Mouse (Mus musculus) liver, embryonic 14.5 days (tissue): ENCODE data around the gene Sdc3. TPM values are rescaled to one million over a fixed set of nuclear protein-coding genes. Genes with fewer than 3 reads are reported as not detected.

Experiments
- ATAC-seq: fragments of 200-750 bp; cut with Nextera tagmentation; 2 replicates; pipeline ENCODE4 v1.8.0; 2017; ENCODE audit warnings: moderate number of reproducible peaks, mild to moderate bottlenecking, moderate library complexity; ENCODE audit not compliant: insufficient read depth
- DNase-seq, 3 experiments: peaks; one replicate each; pipeline ENCODE4 v3.0.0-alpha.2; 2012 to 2013; ENCODE audit warnings: low read depth in 3 of 3, low spot score in 3 of 3
- H3K27ac ChIP-seq: fragments of 300-500 bp; sonication (generic); 2 replicates; pipeline ENCODE4 v1.5.1; 2014; ENCODE audit warnings: moderate library complexity, mild to moderate bottlenecking, control low read depth, inconsistent platforms
- H3K27me3 ChIP-seq: fragments of 300-500 bp; sonication (generic); 2 replicates; pipeline ENCODE4 v1.6.1; 2014; ENCODE audit warnings: mild to moderate bottlenecking, low read length, moderate library complexity; ENCODE audit not compliant: control insufficient read depth, insufficient read depth
- H3K36me3 ChIP-seq: fragments of 300-500 bp; sonication (generic); replicated peaks from 2 replicates; pipeline ENCODE4 v1.6.1; 2014; ENCODE audit warnings: low read depth; ENCODE audit not compliant: control insufficient read depth, insufficient read depth
- H3K4me1 ChIP-seq, 2 experiments: fragments of 200-500 bp in 1 of 2; fragments of 300-500 bp in 1 of 2; sonication (generic) in 1 of 2; replicated peaks; 2 replicates each; pipeline ENCODE4 v1.6.1; 2012 to 2014; ENCODE audit warnings: antibody characterized with exemption in 1 of 2, inconsistent platforms in 1 of 2, low read length in 1 of 2; ENCODE audit not compliant: control insufficient read depth in 2 of 2, insufficient read depth in 2 of 2
- H3K4me2 ChIP-seq: fragments of 300-500 bp; sonication (generic); 2 replicates; pipeline ENCODE4 v1.6.1; 2014; ENCODE audit warnings: low read depth, mild to moderate bottlenecking, control low read depth, moderate library complexity
- H3K4me3 ChIP-seq, 2 experiments: fragments of 200-500 bp in 1 of 2; fragments of 300-500 bp in 1 of 2; sonication (generic) in 1 of 2; 2 replicates each; pipeline ENCODE4 v1.5.1; 2012 to 2014; ENCODE audit warnings: low read depth in 2 of 2, low read length in 2 of 2, mild to moderate bottlenecking in 2 of 2, control low read depth in 1 of 2, inconsistent platforms in 1 of 2, moderate library complexity in 1 of 2; ENCODE audit not compliant: insufficient read depth in 1 of 2
- H3K9ac ChIP-seq: fragments of 300-500 bp; sonication (generic); replicated peaks from 2 replicates; pipeline ENCODE4 v1.6.1; 2014; ENCODE audit warnings: mild to moderate bottlenecking, control low read depth, moderate library complexity
- H3K9me3 ChIP-seq: fragments of 300-500 bp; sonication (generic); 2 replicates; pipeline ENCODE4 v1.6.1; 2016; ENCODE audit warnings: low read length, mixed read lengths; ENCODE audit not compliant: control insufficient read depth
- CTCF ChIP-seq: IDR thresholded peaks from 2 replicates; pipeline ENCODE4 v1.5.1; 2016; ENCODE audit warnings: antibody characterized with exemption, low read depth, control low read depth
- EP300 ChIP-seq: IDR thresholded peaks from 2 replicates; pipeline ENCODE4 v1.6.1; 2016; ENCODE audit warnings: antibody characterized with exemption, low read depth
- WGBS: fragments of 180-500 bp; shearing (Covaris S2); extraction: QIAGEN DNeasy Blood & Tissue Kit; methylation state at CpG from one replicate; pipeline ENCODE4 v1.1.7; 2014; ENCODE audit not compliant: insufficient replicate concordance; 5-methylcytosine and 5-hydroxymethylcytosine counted together
- polyA plus RNA-seq, 2 experiments: library from polyadenylated mRNA; depleted of rRNA in 1 of 2; stranded (reverse) in 1 of 2; unstranded in 1 of 2; fragments of >200 nt; fragmentation: Nextera tagmentation in 1 of 2; extraction: Ambion mirVana in 1 of 2; gene quantifications; 2 replicates each; pipeline versions ENCODE4 v1.2.1 to v1.2.3; 2012 to 2014

The Sdc3 gene
- polyA plus RNA-seq, 2 experiments, result 4.4 to 7.3 TPM

DNA sequence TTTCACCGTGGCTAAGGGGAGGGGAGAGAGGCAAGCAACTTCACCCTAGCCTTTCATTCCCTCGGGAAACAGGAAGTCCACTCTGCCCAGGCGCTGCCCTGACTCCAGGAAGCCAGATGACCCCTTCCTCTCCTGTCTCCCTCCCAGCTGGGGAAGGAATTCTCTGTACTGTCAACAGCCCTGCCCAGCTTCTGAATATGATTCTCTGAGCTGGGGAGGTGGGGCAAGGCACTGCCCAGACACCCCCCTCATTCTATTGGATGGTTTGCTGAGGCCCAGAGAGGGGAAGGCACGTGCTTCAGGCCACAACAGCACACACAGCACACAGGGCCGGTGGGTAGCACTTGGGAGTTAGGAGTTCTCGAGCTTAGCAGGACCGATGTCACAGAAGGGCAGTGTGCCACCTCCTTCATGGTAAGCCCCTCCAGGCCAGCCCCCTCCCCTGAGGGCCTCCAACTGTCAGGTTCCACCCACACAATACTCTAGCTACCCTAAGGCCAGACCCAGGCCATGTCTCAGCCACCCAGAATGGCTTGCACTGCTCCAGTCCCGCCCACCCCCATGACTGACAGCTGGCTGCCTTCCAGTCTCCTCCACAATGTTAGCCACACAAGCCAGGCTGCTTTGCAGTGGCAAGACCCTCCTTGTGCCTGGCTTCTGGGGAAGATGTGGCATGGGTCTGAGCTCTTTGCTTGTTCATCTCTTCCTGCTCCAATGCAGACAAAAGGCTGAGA, 48.9 kb downstream of the Sdc3 start:
- Histone ChIP-seq H3K27ac (no peak overlapping the region), H3K4me2 (no peak overlapping the region), H3K9ac (no peak overlapping the region), H3K27me3 (no peaks in the 10 kb centered on the region; the same call in 1 of the 2 replicates), H3K4me1 (no peaks in the 10 kb centered on the region), H3K9me3 (no peaks in the 10 kb centered on the region), H3K4me3 (no peak overlapping the region), H3K36me3 (no peaks in the 10 kb centered on the region)
- DNase-seq, result no peak
- WGBS, result 28% methylated on average over 8 of the region's 8 CpGs
- no peak for TF ChIP-seq EP300
- no peak for TF ChIP-seq CTCF
- ATAC-seq, result no peak; the same call in 1 of the 2 replicates

DNA sequence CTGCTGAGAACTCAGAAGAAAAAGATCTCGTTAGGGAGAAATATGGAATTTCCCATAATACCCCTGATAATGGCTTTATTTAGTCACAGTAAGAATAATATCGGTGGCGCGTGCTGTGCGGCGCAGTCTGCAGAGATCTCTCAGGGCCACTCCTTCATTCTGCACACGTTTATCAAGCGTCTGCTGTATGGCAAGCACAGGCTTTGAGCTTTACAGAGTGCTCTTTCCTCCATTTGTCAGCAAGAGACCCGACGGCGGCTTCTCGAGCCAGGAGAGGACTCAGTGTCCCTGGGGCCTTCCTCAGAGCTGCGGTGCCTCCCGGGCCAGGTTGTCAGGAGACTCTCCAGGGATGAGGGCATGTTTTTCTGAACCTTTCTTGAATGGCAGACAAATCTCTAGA, 56.5 kb downstream of the Sdc3 start:
- Histone ChIP-seq H3K27ac (no peak overlapping the region), H3K4me3 (no peak overlapping the region), H3K4me2 (no peak overlapping the region), H3K4me1 (no peaks in the 10 kb centered on the region), H3K9me3 (no peaks in the 10 kb centered on the region), H3K27me3 (no peaks in the 10 kb centered on the region), H3K36me3 (no peaks in the 10 kb centered on the region), H3K9ac (no peak overlapping the region)
- ATAC-seq, result no peak
- 71% methylated on average over 14 of the region's 14 CpGs for WGBS
- TF ChIP-seq CTCF, result no peak
- TF ChIP-seq EP300, result no peak
- DNase-seq, result no peak

- Histone ChIP-seq H3K36me3 (no peaks in the 10 kb centered on the region), H3K9me3 (no peaks in the 10 kb centered on the region), H3K4me1 (no peaks in the 10 kb centered on the region), H3K4me2 (no peak overlapping the region), H3K9ac (no peak overlapping the region), H3K27ac (no peak overlapping the region), H3K4me3 (no peak overlapping the region), H3K27me3 (peaks cover 2% of the 10 kb centered on the region; the same call in 1 of the 2 replicates)
- ATAC-seq (no peak), DNase-seq (no peak)
- TF ChIP-seq EP300 (no peak), CTCF (peak; percentile 36; the same call in 1 of the 2 replicates)
- 44% methylated on average over 8 of the region's 8 CpGs for WGBS
Measured at GRCm38 (mm10) chr4:130857661-130858060, 65.3 kb downstream of the Sdc3 start.

- peaks cover 2% of the 10 kb centered on the region; the same call in 1 of the 2 replicates for H3K27me3 ChIP-seq
- no peak overlapping the region for H3K27ac ChIP-seq
- H3K36me3 ChIP-seq, result no peaks in the 10 kb centered on the region
- DNase-seq, result no peak
- no peak overlapping the region for H3K4me2 ChIP-seq
- H3K9ac ChIP-seq, result no peak overlapping the region
- no peaks in the 10 kb centered on the region for H3K4me1 ChIP-seq
- TF ChIP-seq EP300, result no peak
- no peak for TF ChIP-seq CTCF
- no peak overlapping the region for H3K4me3 ChIP-seq
- ATAC-seq, result no peak
- 82% methylated on average over 7 of the region's 7 CpGs for WGBS
- H3K9me3 ChIP-seq, result no peaks in the 10 kb centered on the region
Measured at GRCm38 (mm10) chr4:130858880-130859279, 66.5 kb downstream of the Sdc3 start.

GRCm38 (mm10) chr4:130859467-130859866, 67.1 kb downstream of the Sdc3 start:
- H3K4me1 ChIP-seq, result no peaks in the 10 kb centered on the region
- no peak overlapping the region for H3K4me3 ChIP-seq
- no peaks in the 10 kb centered on the region for H3K36me3 ChIP-seq
- ATAC-seq, result no peak
- no peak for TF ChIP-seq EP300
- TF ChIP-seq CTCF, result no peak
- H3K9ac ChIP-seq, result no peak overlapping the region
- H3K4me2 ChIP-seq, result no peak overlapping the region
- peaks cover 2% of the 10 kb centered on the region; the same call in 1 of the 2 replicates for H3K27me3 ChIP-seq
- DNase-seq, result no peak
- 46% methylated on average over 8 of the region's 8 CpGs for WGBS
- H3K27ac ChIP-seq, result no peak overlapping the region
- no peaks in the 10 kb centered on the region for H3K9me3 ChIP-seq
